Mouse (Mus musculus) CH12.LX (cell line): ENCODE measurements around the gene Slc28a1. TPM values are rescaled to one million over a fixed set of nuclear protein-coding genes. Genes with fewer than 3 reads are reported as not detected.
"Not testable (repeated sequence)": the region's sequence is repeated elsewhere in the genome, so short reads cannot be mapped to it uniquely, and the experiment has no call there.

ENCODE experiments used
- DNase-seq: peaks from one replicate; pipeline ENCODE4 v3.0.0-alpha.2; 2013; ENCODE audit errors: extremely low read depth
- H3K27ac ChIP-seq: 2 replicates; pipeline ENCODE4 v1.5.1; 2012; ENCODE audit warnings: low read depth, mild to moderate bottlenecking, control low read depth, moderate library complexity; ENCODE audit not compliant: insufficient read depth
- H3K27me3 ChIP-seq: replicated peaks from 2 replicates; pipeline ENCODE3; 2012; ENCODE audit warnings: inconsistent platforms
- H3K36me3 ChIP-seq, 2 experiments: replicated peaks in 1 of 2; 2 replicates each; pipeline versions ENCODE3 to v1.6.1; 2012; ENCODE audit warnings: inconsistent platforms in 1 of 2, low read length in 1 of 2, mild to moderate bottlenecking in 1 of 2, mixed read lengths in 1 of 2, moderate library complexity in 1 of 2; ENCODE audit not compliant: control insufficient read depth in 1 of 2, insufficient read depth in 1 of 2
- H3K4me1 ChIP-seq, 2 experiments: 2 replicates each; pipeline ENCODE4 v1.6.1; 2012; ENCODE audit warnings: inconsistent platforms in 1 of 2, moderate library complexity in 1 of 2; ENCODE audit not compliant: insufficient read depth in 2 of 2, control insufficient read depth in 1 of 2
- H3K4me2 ChIP-seq: 2 replicates; pipeline ENCODE4 v1.6.1; 2012; ENCODE audit warnings: low read depth, mild to moderate bottlenecking, control low read depth; ENCODE audit not compliant: poor library complexity, insufficient read depth, severe bottlenecking
- H3K4me3 ChIP-seq, 3 experiments: fragments of 150-350 bp in 1 of 3; sonication (generic) in 1 of 3; replicated peaks in 1 of 3; 2 replicates each; pipeline versions ENCODE3 to v1.5.1; 2011 to 2012; ENCODE audit warnings: low read depth in 2 of 3, low read length in 2 of 3, mild to moderate bottlenecking in 2 of 3, moderate library complexity in 2 of 3, control low read depth in 1 of 3, improper control_type of control experiment in 1 of 3, inconsistent platforms in 1 of 3, mixed read lengths in 1 of 3; ENCODE audit not compliant: poor library complexity in 1 of 3
- H3K79me2 ChIP-seq: replicated peaks from 2 replicates; pipeline ENCODE4 v1.6.1; 2012; ENCODE audit warnings: mild to moderate bottlenecking, moderate library complexity; ENCODE audit not compliant: control insufficient read depth, poor library complexity, insufficient read depth, severe bottlenecking; ENCODE audit errors: extremely low read depth
- H3K9ac ChIP-seq: 2 replicates; pipeline ENCODE4 v1.6.1; 2012; ENCODE audit warnings: low read depth, mild to moderate bottlenecking, control low read depth, moderate library complexity; ENCODE audit not compliant: insufficient read depth
- H3K9me3 ChIP-seq: replicated peaks from 2 replicates; pipeline ENCODE3; 2012; ENCODE audit warnings: low read length, inconsistent platforms, mixed read lengths
- CHD1 ChIP-seq: IDR thresholded peaks from 2 replicates; pipeline ENCODE4 v1.6.1; 2012; ENCODE audit warnings: low read depth, low read length, improper control_type of control experiment, inconsistent platforms
- CHD2 ChIP-seq: IDR thresholded peaks from 2 replicates; pipeline ENCODE4 v1.6.1; 2011; ENCODE audit warnings: low read length, improper control_type of control experiment
- CTCF ChIP-seq, 2 experiments: IDR thresholded peaks in 1 of 2; conservative IDR thresholded peaks in 1 of 2; 2 replicates each; pipeline ENCODE4 v1.5.1; 2011 to 2012; ENCODE audit warnings: low read depth in 2 of 2, low read length in 2 of 2, improper control_type of control experiment in 1 of 2, inconsistent platforms in 1 of 2, mild to moderate bottlenecking in 1 of 2, moderate library complexity in 1 of 2
- E2F4 ChIP-seq: IDR thresholded peaks from 2 replicates; pipeline ENCODE4 v1.6.1; 2011; ENCODE audit warnings: low read depth, low read length, improper control_type of control experiment; ENCODE audit not compliant: insufficient replicate concordance
- EP300 ChIP-seq: IDR thresholded peaks from 2 replicates; pipeline ENCODE4 v1.6.1; 2011; ENCODE audit warnings: low read length, improper control_type of control experiment
- GABPA ChIP-seq: IDR thresholded peaks from 2 replicates; pipeline ENCODE4 v1.6.1; 2012; ENCODE audit warnings: low read depth, low read length, improper control_type of control experiment, inconsistent platforms; ENCODE audit not compliant: insufficient replicate concordance
- HCFC1 ChIP-seq: IDR thresholded peaks from 2 replicates; pipeline ENCODE4 v1.6.1; 2012; ENCODE audit warnings: low read depth, mild to moderate bottlenecking, inconsistent platforms, low read length, improper control_type of control experiment
- JUN ChIP-seq: IDR thresholded peaks from 2 replicates; pipeline ENCODE4 v1.6.1; 2011; ENCODE audit warnings: low read depth, mild to moderate bottlenecking, low read length, improper control_type of control experiment, moderate library complexity; ENCODE audit not compliant: insufficient read depth
- KAT2A ChIP-seq: IDR thresholded peaks from 2 replicates; pipeline ENCODE4 v1.6.1; 2012; ENCODE audit warnings: low read length, improper control_type of control experiment, inconsistent platforms; ENCODE audit not compliant: insufficient replicate concordance
- MAFK ChIP-seq: IDR thresholded peaks from 2 replicates; pipeline ENCODE4 v1.6.1; 2011; ENCODE audit warnings: low read length, improper control_type of control experiment; ENCODE audit not compliant: insufficient replicate concordance
- MAX ChIP-seq: IDR thresholded peaks from 2 replicates; pipeline ENCODE4 v1.6.1; 2011; ENCODE audit warnings: low read length, improper control_type of control experiment
- MEF2A ChIP-seq: IDR thresholded peaks from 2 replicates; pipeline ENCODE4 v1.6.1; 2014; ENCODE audit warnings: low read depth, mild to moderate bottlenecking, inconsistent platforms, low read length, improper control_type of control experiment, borderline replicate concordance
- MXI1 ChIP-seq: IDR thresholded peaks from 2 replicates; pipeline ENCODE4 v1.6.1; 2011; ENCODE audit warnings: mild to moderate bottlenecking, low read depth, low read length, improper control_type of control experiment
- MYC ChIP-seq: IDR thresholded peaks from 2 replicates; pipeline ENCODE4 v1.6.1; 2011; ENCODE audit warnings: low read depth, mild to moderate bottlenecking, improper control_type of control experiment, low read length
- NELFE ChIP-seq: IDR thresholded peaks from 2 replicates; pipeline ENCODE4 v1.6.1; 2011; ENCODE audit warnings: low read depth, low read length, improper control_type of control experiment
- NRF1 ChIP-seq: IDR thresholded peaks from 2 replicates; pipeline ENCODE4 v1.6.1; 2014; ENCODE audit warnings: low read depth, mild to moderate bottlenecking, inconsistent platforms, low read length, improper control_type of control experiment, moderate library complexity
- POLR2AphosphoS2 ChIP-seq: IDR thresholded peaks from 2 replicates; pipeline ENCODE4 v1.6.1; 2011; ENCODE audit warnings: low read depth, low read length, improper control_type of control experiment
- RCOR1 ChIP-seq: conservative IDR thresholded peaks from 2 replicates; pipeline ENCODE4 v1.6.1; 2012; ENCODE audit warnings: low read depth, mild to moderate bottlenecking, inconsistent platforms, low read length, improper control_type of control experiment
- SMC3 ChIP-seq: IDR thresholded peaks from 2 replicates; pipeline ENCODE4 v1.6.1; 2011; ENCODE audit warnings: low read depth, low read length, improper control_type of control experiment
- TBP ChIP-seq: conservative IDR thresholded peaks from 2 replicates; pipeline ENCODE4 v1.6.1; 2011; ENCODE audit warnings: low read depth, low read length, improper control_type of control experiment
- UBTF ChIP-seq: IDR thresholded peaks from 2 replicates; pipeline ENCODE4 v1.6.1; 2012; ENCODE audit warnings: low read depth, mild to moderate bottlenecking, inconsistent platforms, low read length, improper control_type of control experiment, moderate library complexity
- USF1 ChIP-seq: IDR thresholded peaks from 2 replicates; pipeline ENCODE4 v1.6.1; 2014; ENCODE audit warnings: low read depth, mild to moderate bottlenecking, inconsistent platforms, low read length, improper control_type of control experiment
- USF2 ChIP-seq: conservative IDR thresholded peaks from 2 replicates; pipeline ENCODE4 v1.6.1; 2011; ENCODE audit warnings: low read depth, low read length, improper control_type of control experiment
- ZC3H11A ChIP-seq: IDR thresholded peaks from 2 replicates; pipeline ENCODE4 v1.6.1; 2012; ENCODE audit warnings: low read depth, mild to moderate bottlenecking, inconsistent platforms, low read length, improper control_type of control experiment
- ZNF384 ChIP-seq: IDR thresholded peaks from 2 replicates; pipeline ENCODE4 v1.6.1; 2012; ENCODE audit warnings: low read depth, low read length, improper control_type of control experiment, inconsistent platforms
- dilution Hi-C: fragments of 300-500 bp; cut with MboI; formaldehyde crosslinking; loops from 2 replicates; pipeline ENCODE4 v1.14.3; 2020; ENCODE audit warnings: low sequenced_read_pairs; ENCODE audit not compliant: extremely low pct_unique_long_range_greater_than_20kb, extremely low pct_ligation_motif_present
- in situ Hi-C: fragments of 300-500 bp; cut with MboI; formaldehyde crosslinking; loops from 3 replicates; pipeline ENCODE4 v1.14.3; 2019; ENCODE audit warnings: low sequenced_read_pairs, low pct_ligation_motif_present, low pct_unique_long_range_greater_than_20kb, mixed read lengths
- polyA plus RNA-seq: library from polyadenylated mRNA; unstranded; fragments of >175 nt; gene quantifications from 2 replicates; pipeline ENCODE4 v1.2.1, GENCODE M21; 2012; ENCODE audit warnings: low read depth; ENCODE audit not compliant: insufficient read length
- total RNA-seq, 2 experiments: library from RNA; depleted of rRNA; stranded (reverse); fragments of 300-350 nt in 1 of 2; fragments of >200 nt in 1 of 2; gene quantifications; 2 replicates each; pipeline ENCODE4 v1.2.3; 2012 to 2014

The Slc28a1 gene
- total and polyA plus RNA-seq, 3 experiments, result 0.04 to 0.13 TPM; not detected in 1

- in situ Hi-C loops, result no loop called here
- peaks cover 50 to 84% of the 10 kb centered on the region in 2 experiments for H3K4me1 ChIP-seq
- no peaks in the 10 kb centered on the region for H3K79me2 ChIP-seq
- no peaks in the 10 kb centered on the region for H3K27me3 ChIP-seq
- no peak for TF ChIP-seq MXI1
- TF ChIP-seq EP300, result no peak
- TF ChIP-seq RCOR1, result no peak
- no peak for TF ChIP-seq CHD1
- TF ChIP-seq USF1, result no peak
- TF ChIP-seq MYC, result no peak
- no peak for TF ChIP-seq SMC3
- no peak for TF ChIP-seq HCFC1
- no peak for TF ChIP-seq CHD2
- TF ChIP-seq ZNF384, result no peak
- TF ChIP-seq TBP, result no peak
- no peak for TF ChIP-seq CTCF (conservative IDR thresholded peaks at IDR 0.05 in 1 of 2, IDR thresholded peaks at IDR 0.05 in 1 of 2; ENCODE audit: low read depth in 2 of 2, low read length in 2 of 2)
- no peak for TF ChIP-seq KAT2A
- TF ChIP-seq UBTF, result no peak
- no peak for TF ChIP-seq E2F4
- TF ChIP-seq, all 38 proteins: peak for 0
- dilution Hi-C loops, result no loop called here
- no peak for DNase-seq
- Histone ChIP-seq H3K4me3 (no peak overlapping the region), H3K9ac (no peak overlapping the region), H3K4me2 (no peak overlapping the region), H3K9me3 (peaks cover 9% of the 10 kb centered on the region), H3K27ac (no peak overlapping the region), H3K36me3 (no peaks in the 10 kb centered on the region)
Measured at GRCm38 (mm10) chr7:81199757-81200156, 85.2 kb downstream of the Slc28a1 start.

GRCm38 (mm10) chr7:81202389-81202788, 87.8 kb downstream of the Slc28a1 start:
- dilution Hi-C loops (no loop called here), in situ Hi-C loops (no loop called here)
- no peaks in the 10 kb centered on the region for H3K27me3 ChIP-seq
- peaks cover 37 to 62% of the 10 kb centered on the region in 2 experiments for H3K4me1 ChIP-seq
- TF ChIP-seq USF1, result no peak
- no peak for TF ChIP-seq GABPA
- no peak for TF ChIP-seq MAFK
- no peak for TF ChIP-seq TBP
- no peak for TF ChIP-seq ZC3H11A
- TF ChIP-seq POLR2AphosphoS2, result no peak
- TF ChIP-seq EP300, result no peak
- no peak for TF ChIP-seq MEF2A
- no peak for TF ChIP-seq MAX
- TF ChIP-seq NRF1, result no peak
- no peak for TF ChIP-seq UBTF
- no peak for TF ChIP-seq ZNF384
- no peak for TF ChIP-seq JUN
- no peak for TF ChIP-seq USF2
- no peak for TF ChIP-seq KAT2A
- no peak for TF ChIP-seq MXI1
- TF ChIP-seq NELFE, result no peak
- no peak overlapping the region for H3K4me3 ChIP-seq
- no peak overlapping the region for H3K4me2 ChIP-seq
- no peak for DNase-seq
- H3K9me3 ChIP-seq, result no peaks in the 10 kb centered on the region
- H3K79me2 ChIP-seq, result no peaks in the 10 kb centered on the region
- no peaks in the 10 kb centered on the region for H3K36me3 ChIP-seq
- H3K9ac ChIP-seq, result no peak overlapping the region
- H3K27ac ChIP-seq, result no peak overlapping the region

- H3K9me3 ChIP-seq, H3K27ac ChIP-seq, DNase-seq, H3K36me3 ChIP-seq, H3K27me3 ChIP-seq, dilution Hi-C loops, H3K4me2 ChIP-seq, H3K9ac ChIP-seq, H3K79me2 ChIP-seq, H3K4me3 ChIP-seq, in situ Hi-C loops: not testable (repeated sequence)
- H3K4me1 ChIP-seq, result peaks cover 27 to 60% of the 10 kb centered on the region in 2 experiments
Measured at GRCm38 (mm10) chr7:81203576-81203975, 89.0 kb downstream of the Slc28a1 start.
